13 mouse cellular contexts compared by ENCODE assay signal in the genomic region with DNA sequence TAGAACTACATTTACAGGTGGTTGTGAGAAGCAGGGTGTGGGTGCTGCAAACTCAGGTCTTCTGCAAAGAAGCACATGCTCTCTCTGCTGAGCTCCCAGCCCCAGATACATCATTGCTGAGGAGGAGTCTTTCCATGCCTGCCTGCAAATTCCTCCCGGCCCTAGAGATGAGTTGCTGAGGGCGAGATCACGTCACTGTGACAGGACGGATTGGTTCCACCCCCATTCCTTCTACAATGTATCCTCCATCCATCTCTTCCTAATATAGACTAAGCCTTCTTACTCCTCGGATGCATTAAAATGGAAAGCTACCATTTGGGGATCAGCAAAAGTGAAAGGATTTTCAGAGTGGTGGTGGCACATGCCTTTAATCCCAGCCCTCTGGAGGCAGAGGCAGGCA. TPM values are rescaled to one million over a fixed set of nuclear protein-coding genes. Genes with fewer than 3 reads are reported as not detected.
DNase-seq lines count a peak whose midpoint lies in the region; ATAC-seq and TF ChIP-seq lines count a peak whose summit lies in the region.
"Had no signal": no experiment of that assay in that cellular context is flagged by ENCODE, and none has a peak within 500 bp of the region (broad histone marks: within the 10 kb centered on the region; RNA-seq: fewer than 3 reads in every experiment).

No protein-coding gene starts in this region.

- no peak overlapping the region for H3K4me3 ChIP-seq in kidney, embryonic 16.5 days (ENCODE audit: low read length)
- no peak overlapping the region for H3K4me3 ChIP-seq in midbrain, embryonic 11.5 days (ENCODE audit: low read depth, low read length)
- no peak overlapping the region for H3K4me3 ChIP-seq in midbrain, embryonic 10.5 days
- no peak overlapping the region for H3K4me3 ChIP-seq in stomach, postnatal 0 days (ENCODE audit: low read depth, low read length)

- no peak for TF ChIP-seq CTCF in stomach, postnatal 0 days (IDR thresholded peaks at IDR 0.05; ENCODE audit: low read depth)

- no peaks in the 10 kb centered on the region for H3K27me3 ChIP-seq in kidney, embryonic 16.5 days (ENCODE audit: insufficient read depth, low read length)
- H3K27me3 ChIP-seq in midbrain, embryonic 11.5 days (ENCODE audit: control insufficient read depth, insufficient read depth, low read length) = no peaks in the 10 kb centered on the region
- H3K27me3 ChIP-seq in midbrain, embryonic 10.5 days (ENCODE audit: low read depth, poor library complexity, severe bottlenecking) = no peaks in the 10 kb centered on the region
- H3K27me3 ChIP-seq in stomach, postnatal 0 days (ENCODE audit: control insufficient read depth, insufficient read depth, low read length) = no peaks in the 10 kb centered on the region

- no peak for TF ChIP-seq EP300 in stomach, postnatal 0 days (optimal IDR thresholded peaks at IDR 0.05)

- H3K4me1 ChIP-seq in kidney, embryonic 16.5 days (ENCODE audit: insufficient read depth, low read length) = peaks cover 58% of the 10 kb centered on the region
- peaks cover 37% of the 10 kb centered on the region for H3K4me1 ChIP-seq in midbrain, embryonic 11.5 days (ENCODE audit: control insufficient read depth, insufficient read depth, low read length)
- peaks cover 60% of the 10 kb centered on the region for H3K4me1 ChIP-seq in midbrain, embryonic 10.5 days
- peaks cover 12% of the 10 kb centered on the region for H3K4me1 ChIP-seq in stomach, postnatal 0 days (replicated peaks; ENCODE audit: control insufficient read depth, insufficient read depth)

- WGBS in kidney, embryonic 16.5 days = 59% methylated on average over 5 of the region's 5 CpGs
- WGBS in midbrain, embryonic 11.5 days = 83% methylated on average over 5 of the region's 5 CpGs
- WGBS in midbrain, embryonic 10.5 days = 89% methylated on average over 5 of the region's 5 CpGs
- WGBS in stomach, postnatal 0 days = 52% methylated on average over 5 of the region's 5 CpGs

- no peaks in the 10 kb centered on the region for H3K9me3 ChIP-seq in kidney, embryonic 16.5 days (ENCODE audit: low read length)
- no peaks in the 10 kb centered on the region for H3K9me3 ChIP-seq in midbrain, embryonic 11.5 days (ENCODE audit: control insufficient read depth, low read length)
- H3K9me3 ChIP-seq in midbrain, embryonic 10.5 days (replicated peaks) = no peaks in the 10 kb centered on the region
- no peaks in the 10 kb centered on the region for H3K9me3 ChIP-seq in stomach, postnatal 0 days (ENCODE audit: control insufficient read depth, low read length)

- no peak overlapping the region for H3K9ac ChIP-seq in kidney, embryonic 16.5 days (replicated peaks; ENCODE audit: low read length)
- H3K9ac ChIP-seq in midbrain, embryonic 11.5 days (ENCODE audit: low read length) = no peak overlapping the region
- no peak overlapping the region for H3K9ac ChIP-seq in stomach, postnatal 0 days (ENCODE audit: low read length)

- peak; percentile 7 for DNase-seq in adrenal gland, postnatal 14 days
- no peak for DNase-seq in adrenal gland, postnatal 10 days
- DNase-seq in kidney, adult 9 months = no peak
- DNase-seq in midbrain, embryonic 11.5 days (ENCODE audit: low spot score, missing footprints) = peak; percentile 26
- no peak for DNase-seq in midbrain, embryonic 10.5 days (ENCODE audit: low spot score)
- no peak for DNase-seq in stomach, postnatal 0 days (ENCODE audit: low spot score)
- DNase-seq in layer of hippocampus, adult 11-12 months (ENCODE audit: low spot score) = no peak
- DNase-seq: cerebellum, postnatal 14 days; gastrocnemius, postnatal 25 days; heart, postnatal 36 days; kidney, adult 8-10 months; lung, postnatal 4 days had no signal

- no peak for ATAC-seq in kidney, embryonic 16.5 days (ENCODE audit: low FRiP score, low TSS enrichment)
- ATAC-seq in midbrain, embryonic 11.5 days (ENCODE audit: low FRiP score) = no peak
- no peak; the same call in 1 of the 2 replicates for ATAC-seq in stomach, postnatal 0 days (ENCODE audit: low FRiP score, low TSS enrichment)

- H3K4me2 ChIP-seq in kidney, embryonic 16.5 days (replicated peaks; ENCODE audit: low read depth, low read length) = no peak overlapping the region
- H3K4me2 ChIP-seq in midbrain, embryonic 11.5 days = no peak overlapping the region
- no peak overlapping the region for H3K4me2 ChIP-seq in stomach, postnatal 0 days (replicated peaks; ENCODE audit: low read depth)

- H3K36me3 ChIP-seq in kidney, embryonic 16.5 days (ENCODE audit: insufficient read depth, low read length) = peaks cover 2% of the 10 kb centered on the region; the same call in 1 of the 2 replicates
- peaks cover 6% of the 10 kb centered on the region for H3K36me3 ChIP-seq in midbrain, embryonic 11.5 days (ENCODE audit: control insufficient read depth, insufficient read depth, low read length)
- H3K36me3 ChIP-seq in midbrain, embryonic 10.5 days = peaks cover 12% of the 10 kb centered on the region
- no peaks in the 10 kb centered on the region for H3K36me3 ChIP-seq in stomach, postnatal 0 days (ENCODE audit: control insufficient read depth, insufficient read depth, low read length)

- H3K27ac ChIP-seq in kidney, embryonic 16.5 days (ENCODE audit: low read length) = peak overlapping the region; percentile 90; the same call in 1 of the 2 replicates
- H3K27ac ChIP-seq in midbrain, embryonic 11.5 days (ENCODE audit: low read depth, low read length) = no peak overlapping the region
- H3K27ac ChIP-seq in midbrain, embryonic 10.5 days (replicated peaks) = no peak overlapping the region
- H3K27ac ChIP-seq in stomach, postnatal 0 days (replicated peaks) = peak overlapping the region; percentile 93

RNA-seq across cellular contexts. Expression of a gene that starts 24.7 kb away (rescaled TPM):
- total RNA-seq in adrenal gland, postnatal 14 days (2021) = 4.3 and 4.4 TPM in 2 replicates
- total RNA-seq in adrenal gland, postnatal 10 days (2021) = 1 to 10 TPM; 3.6 to 3.7 TPM
- 7.3 and 8.2 TPM in 2 replicates for polyA plus RNA-seq in kidney, embryonic 16.5 days (2015; fragmentation: Nextera tagmentation; extraction: Ambion mirVana)
- 6.3 and 6.4 TPM in 2 replicates for polyA plus RNA-seq in midbrain, embryonic 11.5 days (2014; fragmentation: Nextera tagmentation; extraction: Ambion mirVana)
- 5.9 and 6.4 TPM in 2 replicates for polyA plus RNA-seq in midbrain, embryonic 10.5 days (2016; fragmentation: Nextera tagmentation; extraction: Ambion mirVana)
- polyA plus RNA-seq in stomach, postnatal 0 days (2015; fragmentation: Nextera tagmentation; extraction: Ambion mirVana) = 2.5 and 2.6 TPM in 2 replicates

RNA-seq across cellular contexts. Expression of a gene that starts 25.7 kb away (rescaled TPM):
- 63.6 and 119 TPM in 2 replicates for total RNA-seq in adrenal gland, postnatal 14 days (2021)
- total RNA-seq in adrenal gland, postnatal 10 days (2021) = 100 to 1,000 TPM in 1 of 2 experiments, 10 to 100 TPM in 1; 36.5 to 121 TPM
- polyA plus RNA-seq in kidney, embryonic 16.5 days (2015; fragmentation: Nextera tagmentation; extraction: Ambion mirVana) = 21.2 and 21.9 TPM in 2 replicates
- polyA plus RNA-seq in midbrain, embryonic 11.5 days (2014; fragmentation: Nextera tagmentation; extraction: Ambion mirVana) = 20.0 and 20.4 TPM in 2 replicates
- polyA plus RNA-seq in midbrain, embryonic 10.5 days (2016; fragmentation: Nextera tagmentation; extraction: Ambion mirVana) = 29.2 and 35.7 TPM in 2 replicates
- 11.1 and 11.5 TPM in 2 replicates for polyA plus RNA-seq in stomach, postnatal 0 days (2015; fragmentation: Nextera tagmentation; extraction: Ambion mirVana)

RNA-seq across cellular contexts. Expression of a gene that starts 29.9 kb away (rescaled TPM):
- 75.8 and 80.5 TPM in 2 replicates for total RNA-seq in adrenal gland, postnatal 14 days (2021)
- 10 to 100 TPM; 91.7 to 98.5 TPM for total RNA-seq in adrenal gland, postnatal 10 days (2021)
- 38.3 and 39.5 TPM in 2 replicates for polyA plus RNA-seq in kidney, embryonic 16.5 days (2015; fragmentation: Nextera tagmentation; extraction: Ambion mirVana)
- polyA plus RNA-seq in midbrain, embryonic 11.5 days (2014; fragmentation: Nextera tagmentation; extraction: Ambion mirVana) = 24.7 and 25.4 TPM in 2 replicates
- polyA plus RNA-seq in midbrain, embryonic 10.5 days (2016; fragmentation: Nextera tagmentation; extraction: Ambion mirVana) = 26.2 and 28.8 TPM in 2 replicates
- 31.6 and 33.0 TPM in 2 replicates for polyA plus RNA-seq in stomach, postnatal 0 days (2015; fragmentation: Nextera tagmentation; extraction: Ambion mirVana)

RNA-seq across cellular contexts. Expression of a gene that starts 37.5 kb away (rescaled TPM):
- 7.1 and 9.6 TPM in 2 replicates for total RNA-seq in adrenal gland, postnatal 14 days (2021)
- 10 to 100 TPM; 12.0 to 21.8 TPM for total RNA-seq in adrenal gland, postnatal 10 days (2021)
- 9.0 and 12.7 TPM in 2 replicates for polyA plus RNA-seq in kidney, embryonic 16.5 days (2015; fragmentation: Nextera tagmentation; extraction: Ambion mirVana)
- 0.30 TPM in 1 of 2 replicates, not detected in the other for polyA plus RNA-seq in midbrain, embryonic 11.5 days (2014; fragmentation: Nextera tagmentation; extraction: Ambion mirVana)
- polyA plus RNA-seq in midbrain, embryonic 10.5 days (2016; fragmentation: Nextera tagmentation; extraction: Ambion mirVana) = 0.20 TPM in 1 of 2 replicates, not detected in the other
- 1.8 TPM in 2 replicates for polyA plus RNA-seq in stomach, postnatal 0 days (2015; fragmentation: Nextera tagmentation; extraction: Ambion mirVana)

RNA-seq across cellular contexts. Expression of a gene that starts 43.8 kb away (rescaled TPM):
- 142 and 159 TPM in 2 replicates for total RNA-seq in adrenal gland, postnatal 14 days (2021)
- total RNA-seq in adrenal gland, postnatal 10 days (2021) = 100 to 1,000 TPM; 143 to 149 TPM
- polyA plus RNA-seq in kidney, embryonic 16.5 days (2015; fragmentation: Nextera tagmentation; extraction: Ambion mirVana) = 50.1 and 51.6 TPM in 2 replicates
- polyA plus RNA-seq in midbrain, embryonic 11.5 days (2014; fragmentation: Nextera tagmentation; extraction: Ambion mirVana) = 46.4 and 49.4 TPM in 2 replicates
- 39.4 and 44.3 TPM in 2 replicates for polyA plus RNA-seq in midbrain, embryonic 10.5 days (2016; fragmentation: Nextera tagmentation; extraction: Ambion mirVana)
- 85.0 and 90.1 TPM in 2 replicates for polyA plus RNA-seq in stomach, postnatal 0 days (2015; fragmentation: Nextera tagmentation; extraction: Ambion mirVana)

Comparison
In these comparisons a context has a peak if more than half of its experiments do, and no peak if none do; other contexts are left out.
1. DNase-seq: peak in adrenal gland, postnatal 14 days (single experiment) and midbrain, embryonic 11.5 days (single experiment); none in adrenal gland, postnatal 10 days (single experiment), kidney, adult 9 months (single experiment), midbrain, embryonic 10.5 days (single experiment), stomach, postnatal 0 days (single experiment) and layer of hippocampus, adult 11-12 months (single experiment).
2. H3K27ac ChIP-seq: peak in kidney, embryonic 16.5 days (single experiment) and stomach, postnatal 0 days (single experiment); none in midbrain, embryonic 11.5 days (single experiment) and midbrain, embryonic 10.5 days (single experiment).